In genomic region chr17:27500811-27501210, GRCm38 (mm10) we compare ENCODE assay signal across 13 mouse cellular contexts. TPM values are rescaled to one million over a fixed set of nuclear protein-coding genes. Genes with fewer than 3 reads are reported as not detected.
A peak's percentile ranks its signal among the peaks of the same experiment; 100 is the strongest.
DNase-seq lines count a peak whose midpoint lies in the region; ATAC-seq and TF ChIP-seq lines count a peak whose summit lies in the region.
"Had no signal": no experiment of that assay in that cellular context is flagged by ENCODE, and none has a peak within 500 bp of the region (broad histone marks: within the 10 kb centered on the region; RNA-seq: fewer than 3 reads in every experiment).

No protein-coding gene starts in this region.

- TF ChIP-seq POLR2A in heart, adult 2 months (IDR thresholded peaks at IDR 0.05; ENCODE audit: insufficient read depth, low read depth, low read length), result no peak

- intact Hi-C loops in heart, adult 2 months (cut with DNase I), result no loop called here

- peak overlapping the region; percentile 57 for H3K4me3 ChIP-seq in E14TG2a.4 (replicated peaks; ENCODE audit: low read length)
- H3K4me3 ChIP-seq in embryonic facial prominence, embryonic 13.5 days, result no peak overlapping the region
- no peak overlapping the region for H3K4me3 ChIP-seq in hindbrain, embryonic 15.5 days
- H3K4me3 ChIP-seq in heart, adult 2 months, result no peak overlapping the region
- H3K4me3 ChIP-seq: gastrocnemius, adult 2 months had no signal

- peak; percentile 48 for DNase-seq in 3T3-L1 (ENCODE audit: low read depth, low spot score)
- no peak for DNase-seq in layer of hippocampus, adult 8-10 months (ENCODE audit: low spot score in 2 of 2)
- DNase-seq in ovary, adult 18-20 months (ENCODE audit: low spot score), result no peak
- no peak for DNase-seq in heart, adult 2 months
- DNase-seq in urinary bladder, postnatal 4 days (ENCODE audit: low spot score in 2 of 2), result no peak
- DNase-seq: gastrocnemius, adult 2 months had no signal

- no peak for TF ChIP-seq EP300 in heart, adult 2 months (IDR thresholded peaks at IDR 0.05; ENCODE audit: insufficient read depth, low read depth, low read length)

- ATAC-seq in embryonic facial prominence, embryonic 13.5 days (ENCODE audit: insufficient number of reproducible peaks, insufficient read depth, low FRiP score, low TSS enrichment, low read depth), result no peak
- ATAC-seq in hindbrain, embryonic 15.5 days (ENCODE audit: low FRiP score, low read depth), result no peak

- TF ChIP-seq CTCF in E14TG2a.4 (conservative IDR thresholded peaks at IDR 0.05; ENCODE audit: low read length), result no peak
- TF ChIP-seq CTCF in heart, adult 2 months (IDR thresholded peaks at IDR 0.05), result no peak

- 39% methylated on average over 4 of the region's 4 CpGs for WGBS in embryonic facial prominence, embryonic 13.5 days
- 37% methylated on average over 4 of the region's 4 CpGs for WGBS in hindbrain, embryonic 15.5 days
- WGBS in heart, adult 2 months, result 50% methylated on average over 4 of the region's 4 CpGs

- peak overlapping the region; percentile 51; the same call in 1 of the 2 replicates for H3K4me2 ChIP-seq in embryonic facial prominence, embryonic 13.5 days
- H3K4me2 ChIP-seq in hindbrain, embryonic 15.5 days, result no peak overlapping the region; the same call in 1 of the 2 replicates
- H3K4me2 ChIP-seq: liver, embryonic 11.5 days had no signal

- H3K9ac ChIP-seq in embryonic facial prominence, embryonic 13.5 days, result peak overlapping the region; percentile 40; the same call in 1 of the 2 replicates
- H3K9ac ChIP-seq in hindbrain, embryonic 15.5 days, result no peak overlapping the region
- no peak overlapping the region for H3K9ac ChIP-seq in heart, adult 2 months (ENCODE audit: low read depth, low read length)

- peaks cover 74% of the 10 kb centered on the region for H3K27me3 ChIP-seq in E14TG2a.4 (ENCODE audit: insufficient read depth, low read length)
- H3K27me3 ChIP-seq in embryonic facial prominence, embryonic 13.5 days, result peaks cover 14% of the 10 kb centered on the region
- H3K27me3 ChIP-seq in hindbrain, embryonic 15.5 days, result no peaks in the 10 kb centered on the region
- H3K27me3 ChIP-seq in heart, adult 2 months (ENCODE audit: control insufficient read depth, insufficient read depth, low read length), result peaks cover 3% of the 10 kb centered on the region; the same call in 1 of the 2 replicates

- peaks cover 67% of the 10 kb centered on the region for H3K4me1 ChIP-seq in E14TG2a.4 (replicated peaks; ENCODE audit: low read depth, low read length)
- H3K4me1 ChIP-seq in embryonic facial prominence, embryonic 13.5 days, result peaks cover 44% of the 10 kb centered on the region
- H3K4me1 ChIP-seq in hindbrain, embryonic 15.5 days (replicated peaks), result peaks cover 53% of the 10 kb centered on the region
- no peaks in the 10 kb centered on the region for H3K4me1 ChIP-seq in heart, adult 2 months (ENCODE audit: control insufficient read depth, insufficient read depth, low read length)

- no peaks in the 10 kb centered on the region for H3K36me3 ChIP-seq in E14TG2a.4 (ENCODE audit: insufficient read depth, low read length)
- H3K36me3 ChIP-seq in embryonic facial prominence, embryonic 13.5 days, result no peaks in the 10 kb centered on the region
- no peaks in the 10 kb centered on the region for H3K36me3 ChIP-seq in hindbrain, embryonic 15.5 days
- no peaks in the 10 kb centered on the region for H3K36me3 ChIP-seq in heart, adult 2 months (ENCODE audit: control insufficient read depth, insufficient read depth, low read length)

- peak overlapping the region; percentile 57 for H3K27ac ChIP-seq in embryonic facial prominence, embryonic 13.5 days
- H3K27ac ChIP-seq in hindbrain, embryonic 15.5 days (replicated peaks), result peak overlapping the region; percentile 62; the same call in 1 of the 2 replicates
- H3K27ac ChIP-seq in heart, adult 2 months, result no peak overlapping the region
- H3K27ac ChIP-seq: gastrocnemius, adult 2 months; stomach, postnatal 0 days had no signal

- no peaks in the 10 kb centered on the region for H3K79me2 ChIP-seq in heart, adult 2 months (replicated peaks; ENCODE audit: control insufficient read depth, insufficient read depth, low read length)

- H3K9me3 ChIP-seq in E14TG2a.4 (ENCODE audit: low read length), result no peaks in the 10 kb centered on the region
- H3K9me3 ChIP-seq in embryonic facial prominence, embryonic 13.5 days, result no peaks in the 10 kb centered on the region
- H3K9me3 ChIP-seq in hindbrain, embryonic 15.5 days, result no peaks in the 10 kb centered on the region

RNA-seq across cellular contexts. Expression of gene Grm4, which starts 20.4 kb away (rescaled TPM):
- polyA plus RNA-seq in embryonic facial prominence, embryonic 13.5 days (2015; fragmentation: Nextera tagmentation; extraction: Ambion mirVana), result 0.25 and 0.38 TPM in 2 replicates
- 8.7 TPM in 2 replicates for polyA plus RNA-seq in hindbrain, embryonic 15.5 days (2015; fragmentation: Nextera tagmentation; extraction: Ambion mirVana)
- total RNA-seq in layer of hippocampus, adult 8-10 months (2022), result 10 to 100 TPM in 3 of 4 experiments, 1 to 10 TPM in 1; 9.9 to 13.0 (median 12.6) TPM
- total RNA-seq in heart, adult 2 months (2021), result under 1 TPM; 0.13 to 0.16 TPM
- polyA plus RNA-seq in heart, adult 2 months (2012; rRNA removed), result 0.47 and 0.53 TPM in 2 replicates
- total RNA-seq: gastrocnemius, adult 2 months; hematopoietic stem cell, adult 5-6 weeks; megakaryocyte, adult 5-6 weeks had no signal

RNA-seq across cellular contexts. Expression of gene Hmga1, which starts 55.5 kb away (rescaled TPM):
- 227 and 258 TPM in 2 replicates for polyA plus RNA-seq in embryonic facial prominence, embryonic 13.5 days (2015; fragmentation: Nextera tagmentation; extraction: Ambion mirVana)
- 134 and 149 TPM in 2 replicates for polyA plus RNA-seq in hindbrain, embryonic 15.5 days (2015; fragmentation: Nextera tagmentation; extraction: Ambion mirVana)
- total RNA-seq in layer of hippocampus, adult 8-10 months (2022), result 10 to 100 TPM; 30.4 to 39.8 (median 36.1) TPM
- total RNA-seq in heart, adult 2 months (2021), result 10 to 100 TPM; 47.5 to 48.2 TPM
- 73.8 and 78.0 TPM in 2 replicates for polyA plus RNA-seq in heart, adult 2 months (2012; rRNA removed)
